Mouse (Mus musculus) kidney, postnatal 0 days (tissue): ENCODE measurements around the gene Nek9. TPM values are rescaled to one million over a fixed set of nuclear protein-coding genes. Genes with fewer than 3 reads are reported as not detected.

Experiments
- ATAC-seq: fragments of 200-750 bp; cut with Nextera tagmentation; replicated peaks from 2 replicates; pipeline ENCODE4 v1.8.0; 2017; ENCODE audit warnings: low read depth, moderate number of reproducible peaks, moderate TSS enrichment, moderate library complexity; ENCODE audit not compliant: low FRiP score
- DNase-seq: peaks from one replicate; pipeline ENCODE4 v3.0.0-alpha.2; 2016; ENCODE audit warnings: low spot score
- H3K27ac ChIP-seq: fragments of 300-500 bp; sonication (generic); 2 replicates; pipeline ENCODE4 v1.5.1; 2014; ENCODE audit warnings: mild to moderate bottlenecking
- H3K27me3 ChIP-seq: fragments of 300-500 bp; sonication (generic); 2 replicates; pipeline ENCODE4 v1.6.1; 2014; ENCODE audit warnings: low read length, mixed read lengths; ENCODE audit not compliant: insufficient read depth
- H3K36me3 ChIP-seq: fragments of 300-500 bp; sonication (generic); 2 replicates; pipeline ENCODE4 v1.6.1; 2014; ENCODE audit warnings: low read length, mixed read lengths; ENCODE audit not compliant: insufficient read depth
- H3K4me1 ChIP-seq: fragments of 300-500 bp; sonication (generic); replicated peaks from 2 replicates; pipeline ENCODE4 v1.6.1; 2014; ENCODE audit warnings: antibody characterized with exemption, low read length, mixed read lengths; ENCODE audit not compliant: insufficient read depth
- H3K4me2 ChIP-seq: fragments of 300-500 bp; sonication (generic); 2 replicates; pipeline ENCODE4 v1.6.1; 2014; ENCODE audit warnings: mild to moderate bottlenecking, low read length, moderate library complexity, mixed read lengths
- H3K4me3 ChIP-seq: fragments of 300-500 bp; sonication (generic); replicated peaks from 2 replicates; pipeline ENCODE4 v1.5.1; 2014; ENCODE audit warnings: low read depth, low read length
- H3K9ac ChIP-seq: fragments of 300-500 bp; sonication (generic); 2 replicates; pipeline ENCODE4 v1.6.1; 2014; ENCODE audit warnings: low read depth, low read length
- H3K9me3 ChIP-seq: fragments of 300-500 bp; sonication (generic); replicated peaks from 2 replicates; pipeline ENCODE4 v1.6.1; 2016; ENCODE audit warnings: low read length, inconsistent platforms, mixed read lengths
- CTCF ChIP-seq: IDR thresholded peaks from 2 replicates; pipeline ENCODE4 v1.5.1; 2016; ENCODE audit warnings: antibody characterized with exemption, low read depth, mild to moderate bottlenecking, moderate library complexity
- WGBS: fragments of 180-500 bp; shearing (Covaris S2); extraction: QIAGEN DNeasy Blood & Tissue Kit; methylation state at CpG from one replicate; pipeline ENCODE4 v1.1.7; 2014; 5-methylcytosine and 5-hydroxymethylcytosine counted together
- polyA plus RNA-seq: library from polyadenylated mRNA; unstranded; fragments of >200 nt; fragmentation: Nextera tagmentation; extraction: Ambion mirVana; gene quantifications from 2 replicates; pipeline ENCODE4 v1.2.1, GENCODE M21; 2015

Gene Nek9
- polyA plus RNA-seq, 1 experiment from 2014 or later, result 16.4 TPM

DNA sequence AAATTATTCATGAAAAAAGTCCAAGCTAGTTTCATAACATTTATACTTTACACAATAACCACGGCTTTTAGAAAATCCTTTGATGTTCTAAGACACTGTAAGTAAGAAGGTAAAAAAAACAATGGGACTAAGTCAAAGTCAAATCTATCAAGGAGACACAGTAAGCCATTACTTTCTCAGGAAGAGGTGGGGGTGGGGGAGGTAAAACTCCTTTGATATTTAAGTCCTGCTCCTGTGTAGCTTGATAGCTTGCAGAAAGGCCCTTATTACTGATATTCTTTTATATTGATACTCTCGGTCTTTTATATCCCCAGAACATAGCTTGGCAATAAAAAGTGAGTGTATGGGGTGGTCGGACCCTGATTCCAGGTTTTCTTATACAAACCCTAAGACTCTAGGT is 69.3 kb downstream of the Nek9 start:
- WGBS, result 23% methylated on average over 3 of the region's 3 CpGs
- no peaks in the 10 kb centered on the region for H3K27me3 ChIP-seq
- H3K36me3 ChIP-seq, result no peaks in the 10 kb centered on the region
- 0 out of 2 replicates have a peak, but pooled peaks cover 5% of the 10 kb centered on the region for H3K4me1 ChIP-seq
- H3K9ac ChIP-seq, result peak overlapping the region; percentile 62
- H3K9me3 ChIP-seq, result no peaks in the 10 kb centered on the region
- H3K4me3 ChIP-seq, result peak overlapping the region; percentile 42
- TF ChIP-seq CTCF, result no peak
- H3K27ac ChIP-seq, result peak overlapping the region; percentile 81
- peak overlapping the region; percentile 61 for H3K4me2 ChIP-seq
- no peak for ATAC-seq
- DNase-seq, result no peak

DNA sequence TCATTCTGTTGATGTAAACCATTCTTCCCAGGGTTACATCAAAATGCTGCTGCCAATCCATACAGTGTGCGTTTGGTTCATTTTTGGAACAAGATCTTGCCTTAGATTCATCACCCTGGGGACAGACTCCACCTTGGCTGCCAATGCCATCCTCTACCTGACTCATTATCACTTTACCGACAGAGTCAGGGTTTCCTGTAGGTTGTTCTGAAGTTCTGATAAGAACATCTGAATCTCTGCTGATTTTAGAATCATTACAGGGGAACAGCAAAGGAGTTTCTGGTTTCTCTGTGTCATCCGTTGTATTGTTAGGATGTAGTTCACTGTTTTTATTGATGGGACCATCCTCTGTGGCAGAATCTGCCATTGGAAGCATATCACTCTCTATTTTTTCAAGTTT is 72.9 kb downstream of the Nek9 start:
- no peak for TF ChIP-seq CTCF
- no peak overlapping the region for H3K4me3 ChIP-seq
- H3K9me3 ChIP-seq, result no peaks in the 10 kb centered on the region
- ATAC-seq, result no peak
- no peak overlapping the region for H3K4me2 ChIP-seq
- H3K27ac ChIP-seq, result no peak overlapping the region
- no peak for DNase-seq
- H3K4me1 ChIP-seq, result 0 out of 2 replicates have a peak, but pooled peaks cover 5% of the 10 kb centered on the region
- no peaks in the 10 kb centered on the region for H3K36me3 ChIP-seq
- H3K9ac ChIP-seq, result no peak overlapping the region
- H3K27me3 ChIP-seq, result no peaks in the 10 kb centered on the region
- 84% methylated on average over 3 of the region's 3 CpGs for WGBS

DNA sequence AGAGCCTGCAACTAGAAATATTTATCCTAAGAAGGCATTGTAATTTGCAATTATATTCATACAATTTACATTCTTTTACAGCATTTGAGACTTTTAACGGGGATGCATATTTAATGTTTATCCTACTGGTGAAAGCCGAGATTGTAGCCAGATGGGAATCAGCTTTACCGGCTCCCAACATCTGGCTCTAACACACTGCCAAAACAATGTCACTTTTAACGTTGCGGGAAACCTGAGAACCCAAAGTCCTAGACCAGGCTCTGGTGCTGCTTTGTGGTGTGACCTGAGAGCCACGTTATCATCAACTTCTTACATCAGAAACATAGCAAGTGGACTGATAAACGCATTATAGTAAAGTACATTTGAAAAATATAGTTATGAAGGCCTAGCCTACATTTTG is 74.2 kb downstream of the Nek9 start:
- Histone ChIP-seq H3K4me3 (no peak overlapping the region), H3K27me3 (no peaks in the 10 kb centered on the region)

DNA sequence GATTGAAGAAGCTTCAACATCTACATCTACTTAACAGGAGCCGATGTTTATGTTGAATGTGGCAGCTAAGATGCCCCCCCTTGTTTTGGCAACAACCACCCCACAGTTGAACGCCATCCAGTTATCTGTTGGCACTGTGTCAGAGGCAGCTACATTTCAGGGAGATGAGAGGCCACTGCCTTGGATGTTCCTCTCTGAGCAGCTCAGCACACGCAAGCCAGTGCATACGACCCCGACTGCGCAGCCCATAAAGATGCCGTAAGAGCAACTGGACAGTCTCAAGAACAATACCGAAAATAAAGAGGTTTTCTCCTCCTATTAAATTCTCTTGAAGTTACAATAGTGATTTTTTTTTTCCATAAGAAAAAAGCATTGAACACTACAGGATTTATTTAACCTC is 74.6 kb downstream of the Nek9 start:
- H3K27ac ChIP-seq, result 0 out of 2 replicates have a peak overlapping the region, but pooled peaks have one; percentile 31
- no peak for TF ChIP-seq CTCF
- no peak overlapping the region for H3K4me2 ChIP-seq
- H3K4me1 ChIP-seq, result 0 out of 2 replicates have a peak, but pooled peaks cover 5% of the 10 kb centered on the region
- H3K9ac ChIP-seq, result no peak overlapping the region
- H3K27me3 ChIP-seq, result no peaks in the 10 kb centered on the region
- ATAC-seq (no peak), DNase-seq (peak; percentile 71)
- 50% methylated on average over 8 of the region's 8 CpGs for WGBS
- H3K4me3 ChIP-seq, result no peak overlapping the region
- no peaks in the 10 kb centered on the region for H3K9me3 ChIP-seq
- no peaks in the 10 kb centered on the region for H3K36me3 ChIP-seq

More for the DNA sequence above, 74.2 kb downstream of the Nek9 start:
- Histone ChIP-seq H3K4me1 (0 out of 2 replicates have a peak, but pooled peaks cover 5% of the 10 kb centered on the region), H3K4me2 (no peak overlapping the region), H3K9me3 (no peaks in the 10 kb centered on the region), H3K36me3 (no peaks in the 10 kb centered on the region), H3K27ac (no peak overlapping the region), H3K9ac (no peak overlapping the region)
- WGBS, result 21% methylated on average over 7 of the region's 7 CpGs
- DNase-seq (no peak), ATAC-seq (no peak)
- TF ChIP-seq CTCF, result no peak

DNA sequence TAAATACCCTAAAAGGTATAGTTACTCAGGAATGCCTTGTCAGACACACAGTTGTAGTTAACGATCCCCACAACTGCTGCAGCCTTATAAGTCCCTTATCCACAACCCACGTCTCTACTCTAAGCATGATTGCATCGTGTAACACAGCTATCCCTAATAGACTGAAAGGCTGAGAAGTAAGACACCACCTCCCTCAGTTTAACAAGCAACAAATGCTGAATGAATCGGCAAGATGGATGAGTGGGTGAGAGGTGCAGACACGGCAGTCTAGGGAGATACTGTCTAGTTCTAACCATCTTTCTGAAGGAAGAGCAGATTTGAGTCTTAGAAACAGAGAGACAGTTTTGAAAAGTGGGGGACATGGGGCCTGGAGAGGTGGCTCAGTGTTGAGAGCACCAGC is 76.0 kb downstream of the Nek9 start:
- H3K27ac ChIP-seq, result no peak overlapping the region

DNA sequence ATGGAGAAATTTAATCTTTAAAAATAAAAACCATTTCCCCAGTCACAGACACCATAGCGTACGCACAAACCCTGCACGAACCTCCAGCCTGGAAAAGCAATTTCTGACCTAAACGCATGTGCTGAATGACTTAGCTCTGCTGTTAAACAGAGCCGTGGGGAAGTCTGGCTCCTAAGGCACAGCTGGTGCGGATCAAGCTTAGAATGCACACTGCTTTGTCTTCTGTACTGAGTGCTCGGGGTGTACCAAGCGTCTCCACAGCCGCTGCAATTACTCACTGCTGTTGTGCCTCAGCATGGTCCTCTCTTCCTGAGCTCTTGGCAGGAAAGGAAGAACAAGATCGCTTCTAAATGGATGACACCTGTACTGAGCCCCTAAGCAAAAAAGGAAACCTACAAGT is 76.7 kb downstream of the Nek9 start:
- Histone ChIP-seq H3K27ac (no peak overlapping the region), H3K4me1 (0 out of 2 replicates have a peak, but pooled peaks cover 5% of the 10 kb centered on the region), H3K4me3 (no peak overlapping the region), H3K27me3 (no peaks in the 10 kb centered on the region), H3K9me3 (no peaks in the 10 kb centered on the region), H3K4me2 (no peak overlapping the region), H3K9ac (no peak overlapping the region), H3K36me3 (no peaks in the 10 kb centered on the region)
- DNase-seq (peak; percentile 85), ATAC-seq (no peak)
- no peak for TF ChIP-seq CTCF
- 22% methylated on average over 10 of the region's 10 CpGs for whole genome bisulfite sequencing

More for the DNA sequence above, 76.0 kb downstream of the Nek9 start:
- no peak for DNase-seq
- Histone ChIP-seq H3K27me3 (no peaks in the 10 kb centered on the region), H3K4me1 (0 out of 2 replicates have a peak, but pooled peaks cover 5% of the 10 kb centered on the region), H3K9me3 (no peaks in the 10 kb centered on the region), H3K4me2 (no peak overlapping the region), H3K9ac (no peak overlapping the region), H3K36me3 (no peaks in the 10 kb centered on the region), H3K4me3 (no peak overlapping the region)
- TF ChIP-seq CTCF, result no peak
- WGBS, result 71% methylated on average over 5 of the region's 5 CpGs
- ATAC-seq, result no peak
